Mouse (Mus musculus) kidney, postnatal 0 days (tissue): ENCODE results near the gene Pias3. TPM values are rescaled to one million over a fixed set of nuclear protein-coding genes. Genes with fewer than 3 reads are reported as not detected.
A peak's percentile ranks its signal among the peaks of the same experiment; 100 is the strongest.

ENCODE experiments used
- ATAC-seq: fragments of 200-750 bp; cut with Nextera tagmentation; replicated peaks from 2 replicates; pipeline ENCODE4 v1.8.0; 2017; ENCODE audit warnings: low read depth, moderate number of reproducible peaks, moderate TSS enrichment, moderate library complexity; ENCODE audit not compliant: low FRiP score
- DNase-seq: peaks from one replicate; pipeline ENCODE4 v3.0.0-alpha.2; 2016; ENCODE audit warnings: low spot score
- H3K27ac ChIP-seq: fragments of 300-500 bp; sonication (generic); 2 replicates; pipeline ENCODE4 v1.5.1; 2014; ENCODE audit warnings: mild to moderate bottlenecking
- H3K27me3 ChIP-seq: fragments of 300-500 bp; sonication (generic); 2 replicates; pipeline ENCODE4 v1.6.1; 2014; ENCODE audit warnings: low read length, mixed read lengths; ENCODE audit not compliant: insufficient read depth
- H3K36me3 ChIP-seq: fragments of 300-500 bp; sonication (generic); 2 replicates; pipeline ENCODE4 v1.6.1; 2014; ENCODE audit warnings: low read length, mixed read lengths; ENCODE audit not compliant: insufficient read depth
- H3K4me1 ChIP-seq: fragments of 300-500 bp; sonication (generic); replicated peaks from 2 replicates; pipeline ENCODE4 v1.6.1; 2014; ENCODE audit warnings: antibody characterized with exemption, low read length, mixed read lengths; ENCODE audit not compliant: insufficient read depth
- H3K4me2 ChIP-seq: fragments of 300-500 bp; sonication (generic); 2 replicates; pipeline ENCODE4 v1.6.1; 2014; ENCODE audit warnings: mild to moderate bottlenecking, low read length, moderate library complexity, mixed read lengths
- H3K4me3 ChIP-seq: fragments of 300-500 bp; sonication (generic); replicated peaks from 2 replicates; pipeline ENCODE4 v1.5.1; 2014; ENCODE audit warnings: low read depth, low read length
- H3K9ac ChIP-seq: fragments of 300-500 bp; sonication (generic); 2 replicates; pipeline ENCODE4 v1.6.1; 2014; ENCODE audit warnings: low read depth, low read length
- H3K9me3 ChIP-seq: fragments of 300-500 bp; sonication (generic); replicated peaks from 2 replicates; pipeline ENCODE4 v1.6.1; 2016; ENCODE audit warnings: low read length, inconsistent platforms, mixed read lengths
- CTCF ChIP-seq: IDR thresholded peaks from 2 replicates; pipeline ENCODE4 v1.5.1; 2016; ENCODE audit warnings: antibody characterized with exemption, low read depth, mild to moderate bottlenecking, moderate library complexity
- WGBS: fragments of 180-500 bp; shearing (Covaris S2); extraction: QIAGEN DNeasy Blood & Tissue Kit; methylation state at CpG from one replicate; pipeline ENCODE4 v1.1.7; 2014; 5-methylcytosine and 5-hydroxymethylcytosine counted together
- polyA plus RNA-seq: library from polyadenylated mRNA; unstranded; fragments of >200 nt; fragmentation: Nextera tagmentation; extraction: Ambion mirVana; gene quantifications from 2 replicates; pipeline ENCODE4 v1.2.1, GENCODE M21; 2015

Gene Pias3
- polyA plus RNA-seq, 1 experiment from 2014 or later, result 38.7 TPM

DNA sequence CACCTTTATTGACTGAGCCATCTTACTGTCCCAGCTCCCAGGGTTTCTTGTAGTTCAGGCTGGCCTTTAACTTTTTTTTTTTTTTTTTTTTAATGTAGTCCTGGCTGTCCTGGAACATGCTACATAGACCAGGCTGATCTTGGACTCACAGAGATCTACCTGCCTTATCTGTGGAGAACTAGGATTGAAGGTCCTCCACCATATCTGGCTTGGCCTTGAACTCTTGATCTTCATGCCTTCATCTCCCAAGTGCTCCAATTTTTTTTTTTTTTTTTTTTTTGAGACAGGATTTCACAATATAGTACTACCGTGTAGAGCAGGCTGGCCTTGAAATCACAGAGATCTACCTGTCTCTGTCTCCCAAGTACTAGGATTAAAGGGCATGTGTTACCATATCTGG lies 2.6 kb upstream of the Pias3 start:
- Histone ChIP-seq H3K9ac (no peak overlapping the region), H3K36me3 (no peaks in the 10 kb centered on the region), H3K4me3 (no peak overlapping the region), H3K4me2 (no peak overlapping the region), H3K27me3 (no peaks in the 10 kb centered on the region), H3K27ac (no peak overlapping the region), H3K4me1 (peaks cover 10% of the 10 kb centered on the region), H3K9me3 (no peaks in the 10 kb centered on the region)
- no peak for TF ChIP-seq CTCF
- 84% methylated on average over 1 of the region's 1 CpGs for WGBS
- DNase-seq (no peak), ATAC-seq (no peak)

DNA sequence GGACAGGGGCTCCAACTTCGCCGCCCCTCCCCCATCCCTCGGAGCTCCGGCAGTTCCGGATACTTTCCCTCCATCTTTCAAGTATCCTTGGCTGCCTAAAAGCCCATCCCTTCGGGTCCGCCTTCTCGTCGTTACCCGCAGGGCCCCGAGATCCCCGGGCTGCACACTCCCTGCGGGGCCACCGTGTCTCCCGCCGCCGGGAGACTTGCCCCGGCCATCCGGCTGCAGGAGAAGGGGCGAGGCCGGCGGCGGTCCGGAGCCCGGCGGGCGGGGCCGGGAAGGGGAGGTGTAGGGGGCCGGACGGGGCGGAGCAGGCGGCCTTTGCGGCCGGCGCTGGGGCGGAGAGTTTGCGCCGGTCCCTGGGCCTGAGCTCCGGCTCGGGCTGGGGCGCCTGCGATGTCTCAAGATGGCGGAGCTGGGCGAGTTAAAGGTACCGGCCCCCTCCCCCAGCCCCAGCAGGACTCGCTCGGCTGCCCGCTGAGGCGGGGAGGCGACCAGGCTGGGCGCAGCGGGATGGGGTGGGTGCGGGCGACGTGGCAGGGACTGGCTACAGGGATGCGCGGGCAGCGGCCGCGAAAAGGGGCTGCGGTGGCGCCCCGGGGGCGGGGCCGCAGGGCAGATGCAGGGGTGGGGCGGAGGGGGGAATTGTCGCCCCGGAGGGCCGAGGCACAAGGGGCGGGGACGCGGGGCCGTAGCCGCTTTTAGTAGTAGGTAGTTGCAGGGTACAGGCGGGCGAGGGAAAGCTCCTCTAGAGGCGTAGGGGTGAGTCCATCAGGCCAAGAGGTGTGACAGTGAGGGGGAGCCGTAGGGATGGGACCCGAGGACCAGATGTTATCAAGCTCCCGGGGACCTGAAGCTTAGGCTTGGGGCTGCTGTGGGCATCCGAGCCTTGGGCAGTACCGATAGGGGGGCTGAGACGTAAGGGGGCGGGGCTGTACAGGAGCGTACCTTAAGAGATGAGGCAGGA lies 865 bp downstream of the Pias3 start:
- Histone ChIP-seq H3K9ac (peak overlapping the region; percentile 88), H3K36me3 (peaks cover 7% of the 10 kb centered on the region), H3K27me3 (no peaks in the 10 kb centered on the region), H3K27ac (peak overlapping the region; percentile 92), H3K4me1 (peaks cover 10% of the 10 kb centered on the region), H3K4me3 (peak overlapping the region; percentile 90), H3K9me3 (no peaks in the 10 kb centered on the region), H3K4me2 (peak overlapping the region; percentile 91)
- peak; percentile 94 for ATAC-seq
- TF ChIP-seq CTCF, result no peak
- DNase-seq, result peak; percentile 96
- 1% methylated on average over 80 of the region's 85 CpGs for WGBS

DNA sequence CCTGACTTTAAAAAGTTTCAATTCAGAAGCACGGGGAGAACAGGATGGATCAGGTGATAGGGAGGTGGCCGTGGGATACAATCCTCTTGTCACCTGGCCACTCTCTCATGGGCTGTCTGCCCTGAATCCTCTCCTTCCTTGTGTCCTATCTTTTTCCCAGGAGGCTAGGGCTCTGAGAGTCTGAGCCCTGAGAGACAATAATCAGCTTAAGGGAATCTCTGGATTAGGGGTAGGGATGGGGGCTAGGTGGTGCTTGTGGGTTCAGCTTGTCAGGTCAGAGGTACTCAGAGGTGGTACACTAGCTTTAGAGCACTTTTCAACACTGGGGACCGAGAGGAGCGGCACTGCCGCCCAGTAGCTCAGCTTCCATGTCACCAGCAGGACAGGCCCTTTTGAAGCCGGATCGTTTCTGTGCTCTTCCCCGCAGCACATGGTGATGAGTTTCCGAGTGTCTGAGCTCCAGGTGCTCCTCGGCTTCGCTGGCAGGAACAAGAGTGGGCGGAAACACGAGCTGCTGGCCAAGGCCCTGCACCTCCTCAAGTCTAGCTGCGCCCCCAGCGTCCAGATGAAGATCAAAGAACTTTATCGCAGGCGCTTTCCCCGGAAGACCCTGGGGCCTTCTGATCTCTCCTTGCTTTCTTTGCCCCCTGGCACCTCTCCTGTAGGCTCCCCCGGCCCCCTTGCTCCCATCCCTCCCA lies 3.0 kb downstream of the Pias3 start:
- no peak for DNase-seq
- H3K27me3 ChIP-seq, result no peaks in the 10 kb centered on the region
- H3K4me2 ChIP-seq, result no peak overlapping the region
- ATAC-seq, result no peak
- no peak overlapping the region for H3K9ac ChIP-seq
- TF ChIP-seq CTCF, result 0 out of 2 replicates have a peak, but pooled peaks have one; percentile 5
- 35% methylated on average over 19 of the region's 19 CpGs for WGBS
- no peak overlapping the region for H3K27ac ChIP-seq
- H3K9me3 ChIP-seq, result no peaks in the 10 kb centered on the region
- H3K4me1 ChIP-seq, result peaks cover 10% of the 10 kb centered on the region
- no peak overlapping the region for H3K4me3 ChIP-seq
- H3K36me3 ChIP-seq, result peaks cover 19% of the 10 kb centered on the region

DNA sequence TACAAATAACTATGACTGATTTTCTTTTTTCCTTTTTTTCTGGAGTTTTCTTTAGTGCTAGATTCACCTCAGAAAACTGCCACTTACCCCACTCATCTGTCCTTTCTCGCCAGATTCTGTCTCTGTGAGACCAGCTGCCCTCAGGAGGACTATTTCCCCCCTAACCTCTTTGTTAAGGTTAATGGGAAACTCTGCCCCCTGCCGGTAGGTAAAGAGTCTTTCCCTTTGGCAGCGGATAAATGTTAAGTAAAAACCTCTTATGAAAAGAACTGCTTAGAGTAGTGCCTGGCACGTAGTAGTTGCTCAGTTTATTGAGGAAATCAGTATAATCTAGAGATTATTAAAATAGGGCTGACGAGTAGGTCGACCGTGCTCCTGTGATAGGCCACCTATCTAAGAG lies 4.2 kb downstream of the Pias3 start:
- no peaks in the 10 kb centered on the region for H3K9me3 ChIP-seq
- H3K27me3 ChIP-seq, result no peaks in the 10 kb centered on the region
- H3K4me1 ChIP-seq, result peaks cover 10% of the 10 kb centered on the region
- 70% methylated on average over 7 of the region's 7 CpGs for WGBS
- no peak overlapping the region for H3K4me3 ChIP-seq
- DNase-seq (peak; percentile 59), ATAC-seq (no peak)
- no peak overlapping the region for H3K27ac ChIP-seq
- no peak overlapping the region for H3K9ac ChIP-seq
- no peak overlapping the region for H3K4me2 ChIP-seq
- TF ChIP-seq CTCF, result peak; percentile 62
- H3K36me3 ChIP-seq, result peaks cover 26% of the 10 kb centered on the region

DNA sequence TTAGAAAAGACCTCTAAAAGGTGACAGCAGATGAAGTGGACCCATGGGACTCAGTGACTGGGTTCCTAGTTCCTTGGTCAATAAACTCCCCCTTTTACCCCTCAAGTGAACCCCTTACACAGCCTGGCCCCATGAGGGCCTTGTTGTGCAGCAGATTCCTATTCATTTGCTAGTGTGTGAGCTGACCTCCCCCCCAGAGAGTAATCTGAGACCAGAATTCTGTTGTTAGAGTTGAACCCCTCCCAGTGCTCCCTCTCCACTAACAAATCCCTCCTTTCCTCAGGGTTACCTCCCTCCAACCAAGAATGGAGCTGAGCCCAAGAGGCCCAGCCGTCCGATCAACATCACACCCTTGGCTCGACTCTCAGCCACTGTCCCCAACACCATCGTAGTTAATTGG lies 4.8 kb downstream of the Pias3 start:
- Histone ChIP-seq H3K4me1 (peaks cover 7% of the 10 kb centered on the region), H3K27me3 (no peaks in the 10 kb centered on the region), H3K9me3 (no peaks in the 10 kb centered on the region), H3K4me3 (no peak overlapping the region), H3K27ac (no peak overlapping the region), H3K4me2 (no peak overlapping the region), H3K36me3 (peaks cover 26% of the 10 kb centered on the region), H3K9ac (no peak overlapping the region)
- WGBS, result 81% methylated on average over 4 of the region's 4 CpGs
- DNase-seq, result no peak
- ATAC-seq, result no peak
- no peak for TF ChIP-seq CTCF

DNA sequence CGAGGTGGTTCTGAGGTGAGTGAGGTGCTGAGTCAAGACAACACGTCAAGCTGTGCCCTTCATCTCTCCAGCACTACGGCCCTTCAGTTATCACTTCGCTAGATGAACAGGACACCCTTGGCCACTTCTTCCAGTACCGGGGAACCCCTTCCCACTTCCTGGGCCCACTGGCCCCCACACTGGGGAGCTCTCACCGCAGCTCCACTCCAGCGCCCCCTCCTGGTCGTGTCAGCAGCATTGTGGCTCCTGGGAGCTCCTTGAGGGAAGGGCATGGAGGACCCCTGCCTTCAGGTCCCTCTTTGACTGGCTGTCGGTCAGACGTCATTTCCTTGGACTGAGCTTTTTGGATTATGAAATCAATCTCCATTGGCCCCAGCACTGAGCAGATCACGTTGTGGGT lies 8.6 kb downstream of the Pias3 start:
- peaks cover 26% of the 10 kb centered on the region for H3K36me3 ChIP-seq
- H3K27me3 ChIP-seq, result no peaks in the 10 kb centered on the region
- H3K4me2 ChIP-seq, result no peak overlapping the region
- no peaks in the 10 kb centered on the region for H3K9me3 ChIP-seq
- ATAC-seq, result no peak
- no peaks in the 10 kb centered on the region for H3K4me1 ChIP-seq
- 71% methylated on average over 11 of the region's 11 CpGs for WGBS
- no peak for DNase-seq
- no peak overlapping the region for H3K9ac ChIP-seq
- no peak overlapping the region for H3K4me3 ChIP-seq
- peak; percentile 57 for TF ChIP-seq CTCF
- no peak overlapping the region for H3K27ac ChIP-seq
